Comparison of ENCODE assay signal across 12 mouse cellular contexts in genomic region chr10:73574711-73575297, GRCm38 (mm10).
"Had no signal": no experiment of that assay in that cellular context is flagged by ENCODE, and none has a peak within 500 bp of the region (broad histone marks: within the 10 kb centered on the region; RNA-seq: fewer than 3 reads in every experiment).

No protein-coding gene starts in this region.

- DNase-seq: kidney, adult 2 months; kidney, postnatal 25 days; left cerebral cortex, postnatal 4 days; liver, postnatal 0 days; lung, embryonic 14.5 days; retina, postnatal 1 day; right cerebral cortex, postnatal 4 days; thymus, postnatal 25 days had no signal

- ATAC-seq: inflammation-experienced regulatory T-cells, adult 6 months; intestine, embryonic 16.5 days; liver, postnatal 0 days; lung, postnatal 0 days; midbrain, embryonic 15.5 days had no signal
